Mouse (Mus musculus): ENCODE measurements around the gene Pkd2. TPM values are rescaled to one million over a fixed set of nuclear protein-coding genes. Genes with fewer than 3 reads are reported as not detected.

Pkd2 gene
- polyA plus RNA-seq, 2 experiments, result 32.6 to 84.4 TPM

GRCm38 (mm10) chr5:104480367-104480766 lies 21.1 kb downstream of the Pkd2 start:
- TF ChIP-seq POLR2A (IDR thresholded peaks at IDR 0.05; ENCODE audit: borderline replicate concordance, extremely low read depth, insufficient read depth, insufficient read length), result no peak
- DNase-seq (ENCODE audit: low spot score) (no peak), ATAC-seq (ENCODE audit: low FRiP score, low read depth) (no peak)
- Histone ChIP-seq H3K4me3 (replicated peaks; ENCODE audit: low read length) (no peak overlapping the region), H3K9ac (ENCODE audit: low read depth, low read length, severe bottlenecking) (no peak overlapping the region), H3K27ac (replicated peaks; ENCODE audit: low read depth, low read length) (no peak overlapping the region), H3K4me2 (replicated peaks; ENCODE audit: low read depth, low read length, severe bottlenecking) (no peak overlapping the region), H3K36me3 (ENCODE audit: control insufficient read depth, insufficient read depth, low read length) (peaks cover 76% of the 10 kb centered on the region), H3K9me3 (ENCODE audit: control insufficient read depth, low read length) (no peaks in the 10 kb centered on the region), H3K4me1 (ENCODE audit: control insufficient read depth, insufficient read depth, low read length) (no peaks in the 10 kb centered on the region), H3K27me3 (ENCODE audit: control insufficient read depth, insufficient read depth, low read length) (no peaks in the 10 kb centered on the region)
- 90% methylated on average over 7 of the region's 7 CpGs for WGBS

- no peak overlapping the region for H3K27ac ChIP-seq (replicated peaks; ENCODE audit: low read depth, low read length)
- H3K9ac ChIP-seq (ENCODE audit: low read depth, low read length, severe bottlenecking), result no peak overlapping the region
- H3K4me1 ChIP-seq (ENCODE audit: control insufficient read depth, insufficient read depth, low read length), result no peaks in the 10 kb centered on the region
- H3K4me3 ChIP-seq (replicated peaks; ENCODE audit: low read length), result no peak overlapping the region
- TF ChIP-seq POLR2A (IDR thresholded peaks at IDR 0.05; ENCODE audit: borderline replicate concordance, extremely low read depth, insufficient read depth, insufficient read length), result no peak
- no peaks in the 10 kb centered on the region for H3K9me3 ChIP-seq (ENCODE audit: control insufficient read depth, low read length)
- no peaks in the 10 kb centered on the region for H3K27me3 ChIP-seq (ENCODE audit: control insufficient read depth, insufficient read depth, low read length)
- DNase-seq (ENCODE audit: low spot score) (no peak), ATAC-seq (ENCODE audit: low FRiP score, low read depth) (no peak)
- H3K36me3 ChIP-seq (ENCODE audit: control insufficient read depth, insufficient read depth, low read length), result peaks cover 84% of the 10 kb centered on the region
- H3K4me2 ChIP-seq (replicated peaks; ENCODE audit: low read depth, low read length, severe bottlenecking), result no peak overlapping the region
- WGBS, result 89% methylated on average over 8 of the region's 8 CpGs
Measured at GRCm38 (mm10) chr5:104482856-104483255, 23.6 kb downstream of the Pkd2 start.

DNA sequence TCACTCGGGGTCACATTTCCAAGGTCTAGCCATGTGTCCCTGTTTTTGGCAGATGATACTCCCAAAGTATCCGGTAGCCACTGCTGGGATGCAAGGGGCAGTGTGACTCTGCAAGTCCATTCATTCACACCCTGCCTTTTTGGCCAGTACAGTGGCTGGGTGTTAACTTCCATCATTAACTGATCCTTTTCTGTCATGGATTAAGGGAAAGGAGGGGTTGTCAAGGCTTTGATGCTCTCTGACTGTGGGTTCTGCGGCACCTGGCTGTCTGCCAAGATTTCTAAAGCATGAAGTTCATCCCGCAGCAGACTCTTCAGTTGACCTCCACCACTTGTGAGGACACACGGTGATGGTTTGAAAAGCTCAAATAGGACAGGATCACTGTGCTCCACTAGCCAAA lies 32.3 kb downstream of the Pkd2 start:
- peaks cover 88% of the 10 kb centered on the region for H3K36me3 ChIP-seq (ENCODE audit: control insufficient read depth, insufficient read depth, low read length)

GRCm38 (mm10) chr5:104504883-104505282 lies 45.6 kb downstream of the Pkd2 start:
- ATAC-seq (ENCODE audit: low FRiP score, low read depth) (no peak), DNase-seq (ENCODE audit: low spot score) (no peak)
- no peak overlapping the region for H3K4me2 ChIP-seq (replicated peaks; ENCODE audit: low read depth, low read length, severe bottlenecking)
- peaks cover 7% of the 10 kb centered on the region; the same call in 1 of the 2 replicates for H3K4me1 ChIP-seq (ENCODE audit: control insufficient read depth, insufficient read depth, low read length)
- no peak overlapping the region for H3K27ac ChIP-seq (replicated peaks; ENCODE audit: low read depth, low read length)
- WGBS, result 89% methylated on average over 2 of the region's 2 CpGs
- TF ChIP-seq POLR2A (IDR thresholded peaks at IDR 0.05; ENCODE audit: borderline replicate concordance, extremely low read depth, insufficient read depth, insufficient read length), result no peak
- no peak overlapping the region for H3K4me3 ChIP-seq (replicated peaks; ENCODE audit: low read length)
- no peaks in the 10 kb centered on the region for H3K27me3 ChIP-seq (ENCODE audit: control insufficient read depth, insufficient read depth, low read length)
- H3K9ac ChIP-seq (ENCODE audit: low read depth, low read length, severe bottlenecking), result no peak overlapping the region
- peaks cover 40% of the 10 kb centered on the region for H3K36me3 ChIP-seq (ENCODE audit: control insufficient read depth, insufficient read depth, low read length)
- H3K9me3 ChIP-seq (ENCODE audit: control insufficient read depth, low read length), result no peaks in the 10 kb centered on the region

More for the DNA sequence above, 32.3 kb downstream of the Pkd2 start:
- H3K9me3 ChIP-seq (ENCODE audit: control insufficient read depth, low read length), result no peaks in the 10 kb centered on the region
- H3K4me1 ChIP-seq (ENCODE audit: control insufficient read depth, insufficient read depth, low read length), result no peaks in the 10 kb centered on the region
- DNase-seq (ENCODE audit: low spot score) (no peak), ATAC-seq (ENCODE audit: low FRiP score, low read depth) (no peak)
- no peak for TF ChIP-seq POLR2A (IDR thresholded peaks at IDR 0.05; ENCODE audit: borderline replicate concordance, extremely low read depth, insufficient read depth, insufficient read length)
- H3K9ac ChIP-seq (ENCODE audit: low read depth, low read length, severe bottlenecking), result no peak overlapping the region
- H3K4me3 ChIP-seq (replicated peaks; ENCODE audit: low read length), result no peak overlapping the region
- H3K27ac ChIP-seq (replicated peaks; ENCODE audit: low read depth, low read length), result no peak overlapping the region
- no peaks in the 10 kb centered on the region for H3K27me3 ChIP-seq (ENCODE audit: control insufficient read depth, insufficient read depth, low read length)
- 72% methylated on average over 5 of the region's 5 CpGs for WGBS
- no peak overlapping the region for H3K4me2 ChIP-seq (replicated peaks; ENCODE audit: low read depth, low read length, severe bottlenecking)

- H3K4me1 ChIP-seq (ENCODE audit: control insufficient read depth, insufficient read depth, low read length), result peaks cover 7% of the 10 kb centered on the region; the same call in 1 of the 2 replicates
- no peak for DNase-seq (ENCODE audit: low spot score)
- 2% methylated on average over 2 of the region's 2 CpGs for WGBS
- no peaks in the 10 kb centered on the region for H3K27me3 ChIP-seq (ENCODE audit: control insufficient read depth, insufficient read depth, low read length)
- no peak for TF ChIP-seq POLR2A (IDR thresholded peaks at IDR 0.05; ENCODE audit: borderline replicate concordance, extremely low read depth, insufficient read depth, insufficient read length)
- H3K4me2 ChIP-seq (replicated peaks; ENCODE audit: low read depth, low read length, severe bottlenecking), result peak overlapping the region; percentile 61
- peaks cover 21% of the 10 kb centered on the region for H3K36me3 ChIP-seq (ENCODE audit: control insufficient read depth, insufficient read depth, low read length)
- peak; percentile 34; the same call in 1 of the 2 replicates for ATAC-seq (ENCODE audit: low FRiP score, low read depth)
- no peak overlapping the region for H3K27ac ChIP-seq (replicated peaks; ENCODE audit: low read depth, low read length)
- H3K9me3 ChIP-seq (ENCODE audit: control insufficient read depth, low read length), result no peaks in the 10 kb centered on the region
- H3K9ac ChIP-seq (ENCODE audit: low read depth, low read length, severe bottlenecking), result peak overlapping the region; percentile 93; the same call in 1 of the 2 replicates
- H3K4me3 ChIP-seq (replicated peaks; ENCODE audit: low read length), result peak overlapping the region; percentile 90
Measured at GRCm38 (mm10) chr5:104507829-104508194, 48.6 kb downstream of the Pkd2 start.
